Mouse (Mus musculus) T-cell, adult 2 months (primary cell): Measurements from ENCODE around the gene Rab7b.

Experiments
- DNase-seq: peaks from one replicate; pipeline ENCODE4 v3.0.0; 2022; ENCODE audit warnings: low spot score

Gene Rab7b

DNA sequence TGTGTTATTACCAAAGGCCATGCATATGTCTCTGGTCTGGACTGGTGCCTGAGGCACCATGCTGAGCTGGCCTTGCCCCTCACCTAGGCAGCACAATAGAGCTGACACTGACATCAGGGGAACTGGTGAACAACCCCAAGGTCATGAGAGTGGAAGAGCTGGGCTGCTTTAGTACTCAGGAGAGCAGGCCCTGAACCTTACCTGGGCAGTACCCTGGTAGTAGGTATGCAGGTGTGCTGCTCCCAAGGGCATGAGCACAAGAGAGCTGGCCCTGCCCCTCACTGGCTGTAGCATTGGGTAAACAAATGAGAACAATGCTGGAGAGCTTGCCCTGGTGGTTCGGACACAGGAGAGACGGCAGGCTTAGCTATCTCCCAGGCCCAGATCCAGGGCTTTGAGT lies 6.8 kb downstream of the Rab7b start:
- DNase-seq: no peak

DNA sequence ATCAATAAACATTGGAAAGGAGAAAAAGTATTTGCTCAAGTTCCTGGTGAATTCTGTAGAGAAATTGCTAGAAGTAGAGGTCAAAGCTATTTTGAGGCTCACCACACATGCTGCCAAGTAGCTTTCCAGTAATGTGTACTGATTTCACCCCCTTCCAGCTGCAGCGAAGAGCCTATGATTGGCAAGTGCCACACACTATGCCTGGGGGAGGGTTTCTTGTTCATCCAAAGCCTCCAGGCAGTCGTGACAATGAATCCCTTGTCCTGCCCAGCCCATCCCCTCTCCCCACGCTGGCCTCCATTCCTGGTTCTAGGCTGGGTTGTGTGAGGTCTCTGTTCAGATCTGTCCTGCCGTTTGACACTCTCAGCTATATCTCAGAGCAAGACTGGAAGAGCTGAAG lies 7.8 kb downstream of the Rab7b start:
- DNase-seq: no peak

DNA sequence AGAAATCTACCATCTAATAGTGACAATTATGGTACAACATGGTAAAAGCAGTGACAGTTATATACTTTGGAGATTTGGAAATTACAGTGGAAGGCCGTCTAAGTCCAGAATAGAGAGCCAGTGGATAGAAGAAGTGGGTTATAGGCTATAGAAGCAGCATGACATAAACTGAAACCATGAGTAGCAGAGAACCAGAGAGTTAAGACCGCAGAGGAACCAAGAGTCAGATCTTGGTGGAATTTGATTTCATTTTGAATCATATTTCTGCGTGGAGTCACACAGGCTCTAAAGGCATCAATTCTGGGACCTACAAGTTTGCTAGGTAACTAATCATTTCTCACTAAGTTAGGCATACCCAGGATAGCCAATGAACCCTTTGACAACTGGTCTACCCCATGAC lies 10.3 kb downstream of the Rab7b start:
- DNase-seq: no peak

DNA sequence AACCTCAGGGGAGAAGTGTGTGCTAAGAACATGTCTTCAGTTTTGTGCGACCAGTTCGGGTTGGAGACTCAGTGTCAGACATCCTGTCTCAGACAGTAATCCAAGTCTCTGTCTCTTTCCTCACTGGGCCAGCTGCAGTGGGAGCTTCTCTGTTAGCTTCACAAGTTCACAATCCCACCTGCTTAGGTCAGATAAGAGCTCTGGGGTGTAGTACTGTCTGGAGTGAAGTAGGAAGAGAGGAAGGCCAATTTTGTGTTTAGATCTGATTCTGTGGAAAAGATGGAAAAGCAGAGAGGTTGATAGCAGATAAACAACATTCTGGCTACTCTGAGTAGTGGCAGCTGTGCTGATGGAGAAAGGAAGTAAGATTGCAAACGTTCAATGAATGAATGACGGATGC lies 11.1 kb downstream of the Rab7b start:
- DNase-seq: no peak

DNA sequence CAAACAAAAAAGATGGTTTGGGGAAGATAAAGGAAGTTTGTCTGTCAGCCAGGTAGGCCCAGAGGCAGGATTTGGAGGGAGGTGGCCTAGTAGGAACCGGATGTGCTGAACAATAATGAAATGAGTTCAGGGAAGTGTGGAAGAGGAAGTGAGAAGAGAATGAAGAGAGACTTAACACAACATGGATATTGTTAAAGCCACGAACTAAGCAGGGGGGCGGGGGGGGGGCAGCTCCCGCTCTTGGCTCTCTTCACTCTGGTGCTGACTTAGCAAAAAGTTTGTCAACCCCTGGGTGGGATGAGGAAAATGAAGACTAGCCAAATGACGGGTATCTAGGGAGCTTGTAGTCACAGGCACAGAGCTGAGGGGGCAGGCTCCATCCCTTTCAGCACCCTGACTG lies 12.0 kb downstream of the Rab7b start:
- DNase-seq: no peak

DNA sequence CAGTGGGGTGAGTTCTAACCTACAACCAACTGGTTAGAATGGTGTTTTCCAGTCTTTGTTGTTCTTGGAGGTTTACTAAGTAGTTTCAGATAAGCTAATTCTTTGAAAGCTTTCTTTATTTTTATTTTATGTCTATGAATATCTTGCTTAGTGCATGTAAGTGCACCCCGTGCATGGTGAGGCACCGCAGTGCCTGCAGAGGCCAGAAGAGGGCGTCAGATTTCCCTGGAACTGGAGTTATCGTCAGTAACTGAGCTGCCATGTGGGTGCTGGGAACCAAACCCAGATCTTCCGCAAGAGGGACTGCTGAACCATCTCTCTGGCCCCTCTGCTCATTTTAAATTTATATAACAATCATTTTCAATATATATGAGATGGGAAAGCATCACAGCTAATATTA lies 12.9 kb downstream of the Rab7b start:
- DNase-seq: no peak

DNA sequence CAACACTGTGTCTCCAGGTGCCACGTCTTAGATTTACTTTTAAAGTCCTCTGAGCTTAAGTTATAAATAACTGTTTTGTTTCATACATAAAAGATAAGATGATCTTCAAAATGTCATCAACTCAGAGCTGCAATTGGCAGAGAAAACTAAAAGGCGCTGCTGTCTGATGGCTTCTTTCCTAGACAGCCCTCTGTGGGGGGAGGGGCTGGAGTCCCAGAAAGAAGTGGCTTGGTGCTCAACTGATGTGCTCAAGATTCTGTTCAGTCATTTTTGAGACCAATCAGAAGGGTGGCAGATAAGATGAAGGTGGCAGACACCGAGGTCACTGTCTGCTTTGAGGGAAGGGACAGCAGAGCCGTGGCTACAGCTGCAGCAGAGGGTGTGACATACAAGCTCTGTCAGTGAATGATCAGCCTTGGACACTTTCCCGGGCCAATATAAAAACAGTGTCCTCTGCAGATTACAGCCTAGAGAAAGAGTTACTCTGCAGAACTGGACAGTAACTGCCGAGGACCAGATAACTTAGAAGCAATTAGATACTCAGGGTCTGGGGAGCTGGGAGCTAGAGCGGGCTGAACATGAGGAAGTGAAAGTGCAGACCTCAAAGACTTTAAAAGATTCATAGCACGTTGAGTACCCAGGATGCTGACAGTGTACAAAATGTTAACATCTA lies 13.7 kb downstream of the Rab7b start:
- no peak for DNase-seq

DNA sequence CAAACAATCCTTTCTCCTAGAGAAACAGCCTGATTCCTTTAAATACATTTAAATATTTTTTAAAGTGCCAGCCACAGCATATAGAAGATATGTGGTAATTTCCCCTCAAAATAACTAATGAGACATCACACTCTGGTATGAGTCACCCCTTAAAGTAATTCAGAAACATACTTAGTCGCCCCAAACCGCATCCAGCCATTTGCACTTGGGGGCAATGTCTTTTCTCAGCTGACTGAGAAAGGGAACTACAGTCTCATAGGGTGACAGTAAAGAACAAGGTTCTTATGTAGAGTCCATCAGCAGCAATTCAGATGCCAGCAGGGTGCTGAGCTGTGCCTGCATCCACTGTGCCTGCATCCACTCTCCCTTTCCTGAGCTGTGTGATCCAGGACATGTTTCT lies 15.0 kb downstream of the Rab7b start:
- no peak for DNase-seq

DNA sequence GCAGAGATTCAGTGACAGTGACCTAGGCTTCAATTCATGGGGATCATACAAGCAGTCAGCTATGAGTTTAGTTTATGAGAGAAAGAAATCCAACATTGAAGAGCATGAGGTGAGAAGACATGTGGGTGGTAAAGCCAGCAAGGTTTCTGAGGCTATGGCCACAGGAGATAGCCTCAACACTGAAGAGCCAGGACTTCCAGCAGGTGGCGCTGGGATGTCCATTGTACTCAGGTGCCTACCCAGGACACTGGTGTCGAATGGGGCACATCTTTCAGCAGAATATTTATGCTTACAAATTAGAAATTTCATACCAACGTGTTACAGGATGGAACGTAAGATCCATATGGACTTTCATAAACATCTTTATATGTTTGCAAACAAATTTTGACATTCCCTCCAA lies 19.8 kb downstream of the Rab7b start:
- DNase-seq: peak; percentile 22

DNA sequence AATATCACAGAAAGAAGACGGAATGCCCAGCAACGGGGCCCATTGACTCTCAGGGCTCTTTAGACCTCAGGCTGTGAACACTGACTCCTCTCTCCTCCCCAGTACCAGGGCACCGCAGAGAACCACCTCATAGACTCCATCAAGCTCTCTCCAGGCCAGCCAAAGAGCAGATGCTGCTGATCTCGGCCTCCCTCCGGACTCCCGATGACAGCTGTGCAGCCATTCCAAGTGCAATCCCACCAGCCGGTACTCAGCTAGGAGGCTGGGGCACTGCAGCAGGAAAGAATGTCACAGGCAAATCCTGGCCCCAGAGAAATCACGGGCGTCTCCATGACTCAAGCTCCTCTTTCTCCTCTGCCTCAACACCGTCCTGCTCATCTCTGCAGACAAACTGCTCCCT lies 23.0 kb downstream of the Rab7b start:
- DNase-seq: no peak

DNA sequence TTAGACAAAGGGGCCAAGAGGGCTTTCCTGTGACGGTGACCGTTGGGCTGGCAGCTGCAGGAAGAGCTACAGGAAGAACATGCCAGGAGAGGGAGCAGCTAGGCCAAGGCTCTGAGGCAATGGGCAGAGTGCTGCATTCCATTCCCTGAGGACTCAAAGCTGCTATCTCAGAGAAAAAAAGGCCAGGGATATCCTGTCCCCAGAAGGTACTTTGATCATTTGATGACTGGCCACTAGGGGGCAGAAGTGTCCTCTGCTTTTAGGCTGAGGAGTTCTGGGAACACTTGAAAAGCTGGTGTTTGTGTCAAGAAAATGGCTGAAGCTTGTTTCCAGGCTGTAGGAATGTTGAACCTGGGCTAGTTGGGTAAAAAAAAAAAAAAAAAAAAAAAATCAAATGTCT lies 23.9 kb downstream of the Rab7b start:
- peak; percentile 46 for DNase-seq

DNA sequence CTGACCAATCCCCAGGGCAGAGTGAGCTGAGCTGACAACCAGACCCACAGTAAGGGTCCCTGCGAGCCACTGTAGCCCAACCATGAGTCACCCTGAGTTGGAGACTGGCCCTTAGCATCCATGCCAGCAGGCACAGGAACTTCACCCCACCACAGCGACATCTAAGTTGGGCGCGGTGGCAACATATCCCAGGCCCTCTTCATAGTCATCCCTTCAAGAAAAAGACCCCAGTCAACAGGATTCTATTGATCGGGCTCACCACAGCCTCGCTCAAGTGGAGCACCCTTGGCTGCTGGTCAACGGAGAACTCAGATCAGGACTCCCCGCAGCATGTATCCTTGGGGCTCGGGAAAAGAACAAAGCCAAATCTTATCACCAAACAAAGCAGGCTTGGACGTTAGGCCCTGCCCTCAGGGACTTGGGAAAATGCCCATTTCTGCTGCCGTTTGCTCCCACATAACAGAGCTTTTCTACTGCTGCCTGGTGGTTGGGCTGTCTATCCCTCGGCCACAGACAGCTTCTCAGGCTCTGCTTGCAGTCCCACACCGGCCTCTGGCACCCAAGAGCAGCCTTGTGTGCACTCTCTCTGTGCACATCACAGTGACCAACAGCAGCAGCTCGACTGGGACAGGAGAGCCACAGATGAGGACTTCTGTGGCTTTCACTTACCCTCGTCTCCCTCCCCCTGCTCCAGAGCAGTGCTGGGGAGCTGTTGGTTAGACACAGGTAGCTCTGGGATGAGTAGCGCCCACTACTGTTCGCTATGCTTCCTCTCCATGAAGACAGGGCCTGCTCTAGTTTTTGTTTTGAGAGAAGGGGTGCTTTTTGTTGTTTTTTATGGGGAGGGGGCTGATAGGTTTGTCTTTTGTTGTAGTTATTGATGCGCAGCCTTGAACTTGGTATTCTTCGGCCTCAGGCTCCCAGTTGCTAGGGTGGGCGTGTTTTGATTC lies 26.2 kb downstream of the Rab7b start:
- no peak for DNase-seq

DNA sequence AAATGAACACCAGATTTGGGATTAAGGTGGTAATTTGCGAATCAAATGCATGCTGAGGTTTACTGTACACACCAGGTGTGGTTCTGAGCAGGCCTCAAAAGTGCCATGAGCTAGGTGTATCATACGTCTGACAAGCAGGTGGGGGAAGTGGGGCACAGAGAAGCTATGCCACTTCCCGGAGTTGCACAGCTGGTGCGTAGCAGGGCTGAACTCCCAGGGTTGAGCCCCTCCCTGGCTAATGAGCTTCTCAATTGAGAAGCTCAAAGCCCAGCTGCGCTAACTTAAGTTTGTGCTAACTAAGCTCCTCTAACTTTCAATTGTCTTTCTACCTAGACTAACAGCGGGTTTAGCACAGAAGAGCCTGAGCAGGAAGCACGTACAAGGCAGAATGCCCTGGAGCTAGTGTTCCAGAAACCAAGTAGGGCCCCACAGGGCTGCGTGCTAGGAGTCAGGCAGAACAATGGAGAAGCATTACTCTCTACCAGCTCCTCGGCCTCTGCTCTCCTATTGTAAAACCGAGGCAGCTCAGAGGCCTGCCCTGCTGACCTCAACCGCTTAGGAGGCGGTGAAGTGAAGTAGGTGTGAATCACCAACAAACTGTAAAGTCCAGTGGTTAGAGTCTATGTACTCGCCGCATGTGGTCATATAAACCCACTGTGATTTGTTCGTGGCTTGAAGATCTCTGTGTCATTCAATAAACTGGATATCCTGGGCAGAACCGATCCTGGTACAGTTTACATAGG lies 30.6 kb downstream of the Rab7b start:
- DNase-seq: no peak

DNA sequence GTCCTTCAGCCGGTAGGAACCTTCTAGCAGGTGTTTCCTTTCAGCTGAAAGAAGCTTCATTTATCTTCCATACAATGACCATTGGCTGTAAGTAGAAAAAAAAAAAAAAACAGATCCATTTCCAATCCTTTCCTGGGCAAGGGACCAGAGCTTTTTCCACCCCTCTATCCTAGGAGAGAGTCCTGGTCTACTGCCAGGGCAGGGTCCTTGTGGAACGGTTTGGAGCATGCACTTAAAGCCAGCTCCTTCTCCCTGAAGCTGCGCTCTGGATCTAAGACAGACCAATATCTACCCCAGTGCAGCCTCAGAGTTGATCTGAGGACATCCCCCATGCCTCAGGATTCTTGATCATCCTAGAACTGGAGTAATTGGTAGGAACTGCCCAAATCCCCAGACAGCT lies 33.5 kb downstream of the Rab7b start:
- no peak for DNase-seq

DNA sequence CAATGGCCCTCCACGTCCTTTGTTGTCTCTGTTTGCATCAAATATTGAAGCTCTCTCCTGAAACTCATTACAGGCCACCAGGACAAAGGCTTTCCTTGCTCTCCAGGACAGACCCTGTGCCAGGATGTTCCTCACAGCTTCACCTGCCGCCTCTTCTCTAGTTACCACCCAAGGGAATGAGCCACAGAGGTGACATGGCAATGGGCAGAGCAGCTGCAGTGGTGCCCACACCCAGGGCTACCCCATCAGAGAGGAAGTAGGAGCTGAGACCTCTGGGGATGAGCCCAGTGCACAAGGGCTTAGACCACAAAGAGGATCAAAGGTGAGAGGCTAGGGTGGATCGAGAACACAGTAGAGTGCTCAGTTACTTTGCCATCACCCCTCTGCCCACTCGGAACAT lies 35.1 kb downstream of the Rab7b start:
- DNase-seq: no peak

DNA sequence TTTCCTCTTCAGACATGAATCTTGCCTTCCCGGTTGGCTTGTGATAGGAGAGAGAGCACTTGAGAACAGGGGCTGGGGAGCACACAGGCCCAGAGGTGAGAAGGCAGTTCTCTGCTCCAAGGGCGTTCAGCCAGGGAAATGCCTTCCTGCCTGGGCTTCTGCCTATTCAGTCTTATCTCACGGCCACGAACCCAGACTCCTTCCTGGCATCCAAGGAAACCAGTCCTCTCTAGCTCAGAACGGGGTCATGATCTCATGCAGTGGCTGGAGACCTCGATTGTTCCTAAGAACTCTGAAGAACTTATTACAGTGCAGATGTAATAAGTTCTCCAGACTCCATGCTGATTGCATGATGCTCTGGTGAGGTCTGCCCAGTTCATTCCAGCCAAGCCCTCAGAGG lies 38.1 kb downstream of the Rab7b start:
- no peak for DNase-seq

DNA sequence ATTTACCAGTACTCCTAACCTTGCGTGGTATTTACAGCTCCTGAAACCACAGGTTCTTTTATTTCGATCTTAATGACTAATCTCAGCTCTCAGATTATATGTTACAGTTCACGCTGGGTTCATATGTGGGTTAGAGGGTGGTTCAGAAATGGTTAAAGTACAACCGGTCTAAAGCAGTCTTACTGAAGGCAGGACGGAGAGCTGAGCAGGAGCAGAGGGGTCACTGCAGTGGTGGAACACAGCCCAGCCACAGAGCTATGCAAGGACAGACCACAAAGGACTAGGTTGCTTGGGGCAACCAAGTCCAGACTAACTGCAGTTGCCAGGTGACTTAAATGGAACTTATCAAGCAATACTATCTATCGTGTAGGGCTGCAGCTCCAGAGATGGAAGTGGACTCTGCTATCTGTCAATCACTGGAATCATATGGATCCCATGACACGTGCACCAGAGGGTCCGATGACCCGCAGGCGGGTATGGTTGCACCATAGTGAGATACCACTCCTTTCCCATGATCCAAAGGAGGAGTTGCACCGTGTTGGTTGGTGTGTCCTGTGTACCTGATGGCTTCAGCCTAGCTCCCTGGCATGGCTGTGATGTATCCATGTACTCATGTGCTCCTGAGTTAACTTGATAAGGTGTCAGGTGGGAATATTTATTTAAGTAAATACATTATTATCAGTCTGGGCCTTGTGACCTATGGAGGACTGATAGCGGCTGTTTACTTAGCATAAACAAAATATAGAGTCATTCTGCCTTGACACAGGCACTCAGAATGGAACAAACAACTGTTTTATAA lies 42.3 kb downstream of the Rab7b start:
- no peak for DNase-seq

DNA sequence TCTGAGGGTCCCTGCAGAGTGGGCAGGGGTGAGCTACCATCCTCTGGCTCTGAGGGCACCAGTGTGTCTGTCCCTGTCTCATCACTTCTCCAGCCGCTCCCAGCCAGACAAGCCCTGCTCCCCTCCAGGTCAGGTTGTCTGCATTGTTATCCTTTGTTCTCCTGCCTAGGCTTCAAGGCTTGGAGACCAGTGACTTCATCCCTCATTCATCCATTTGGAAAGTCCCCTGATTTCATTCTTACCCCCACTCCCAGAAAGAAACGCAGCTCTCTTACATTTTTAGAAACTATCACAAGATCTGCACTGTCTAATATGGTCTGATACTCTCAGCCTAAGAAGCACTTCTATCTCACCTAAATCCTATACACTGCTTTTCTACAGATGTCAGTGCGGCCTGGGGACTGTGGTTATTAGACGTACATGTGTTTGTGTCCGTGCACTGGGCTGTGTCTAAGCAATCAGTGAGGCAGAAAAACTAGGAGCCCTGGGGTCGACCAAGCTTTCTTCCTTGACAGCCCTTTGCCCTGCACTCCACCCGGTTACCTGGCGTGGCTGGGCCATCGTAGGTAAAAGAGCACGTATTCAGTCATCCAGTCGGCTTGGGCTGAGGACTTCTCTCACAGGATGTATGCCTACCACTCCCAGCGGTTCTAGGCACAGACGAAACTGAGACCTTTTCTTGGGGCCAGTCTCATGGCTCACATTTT lies 45.1 kb downstream of the Rab7b start:
- DNase-seq: no peak

DNA sequence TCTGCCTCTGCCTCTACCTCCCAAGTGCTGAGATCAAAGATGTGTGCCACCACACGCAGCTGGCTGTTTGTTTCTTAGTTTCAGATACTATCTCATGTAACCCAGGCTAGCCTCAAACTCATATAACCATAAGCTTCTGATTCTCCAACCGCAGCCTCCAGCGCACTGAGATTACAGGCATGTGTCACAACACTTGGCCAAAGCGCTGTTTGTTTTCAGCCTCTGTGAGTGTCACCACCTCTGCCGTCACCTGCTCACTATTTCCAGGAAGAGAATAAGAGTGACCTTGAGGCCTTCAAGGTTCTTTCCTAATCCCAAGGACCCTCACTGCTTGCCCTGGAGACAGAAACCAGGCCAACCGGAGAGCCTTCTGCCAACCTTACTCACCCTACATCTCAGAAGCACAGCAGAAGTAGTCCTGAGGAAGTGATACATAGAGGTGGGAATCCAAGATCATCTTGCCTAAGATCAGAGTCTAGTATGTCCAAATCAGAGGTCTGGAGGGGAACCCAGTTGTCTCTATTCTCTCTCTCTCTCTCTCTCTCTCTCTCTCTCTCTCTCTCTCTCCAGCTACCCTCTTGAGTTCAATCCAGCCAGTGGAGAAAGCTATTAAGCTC lies 46.3 kb downstream of the Rab7b start:
- DNase-seq: no peak

DNA sequence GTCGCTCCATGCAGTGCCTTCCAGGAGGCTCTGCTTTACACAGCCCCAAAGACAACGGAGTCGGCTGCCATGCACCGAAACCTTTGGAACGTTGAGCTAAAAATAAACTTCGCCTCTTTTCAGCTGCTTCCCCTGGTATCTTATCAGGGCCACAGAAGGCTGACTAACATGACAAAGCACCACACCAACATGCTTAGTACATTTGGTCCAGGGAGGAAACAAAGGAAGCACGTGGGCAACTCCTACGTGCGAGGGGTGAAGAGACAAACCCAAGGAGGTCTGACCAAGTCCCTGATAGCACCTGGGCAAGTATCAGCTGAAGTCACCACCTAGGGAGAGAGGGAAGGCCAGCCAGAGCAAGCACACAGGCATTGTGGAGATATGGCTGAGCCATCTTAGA lies 48.0 kb downstream of the Rab7b start:
- no peak for DNase-seq

DNA sequence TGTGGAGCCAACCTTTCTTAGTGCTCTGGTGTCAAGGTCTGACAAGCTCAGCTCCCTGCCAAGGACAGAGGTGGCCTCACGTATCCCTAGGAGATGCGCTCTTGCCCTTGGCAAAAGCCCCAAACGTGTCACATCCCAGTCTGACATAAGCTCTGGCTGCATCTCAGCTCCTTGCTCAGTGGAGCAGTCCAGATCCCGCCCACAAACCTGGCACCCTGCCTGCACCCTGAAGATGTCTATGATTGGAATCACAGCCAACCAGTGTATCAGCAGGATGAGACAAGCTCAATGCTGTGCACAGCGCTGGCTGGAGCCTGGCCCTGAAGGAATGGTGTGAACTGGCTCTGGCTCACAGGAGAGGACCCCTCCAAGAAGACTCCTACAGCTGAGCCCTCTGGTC lies 48.8 kb downstream of the Rab7b start:
- no peak for DNase-seq
